Mouse (Mus musculus) layer of hippocampus, postnatal 10 days (tissue): ENCODE data around the gene Phf24. TPM values are rescaled to one million over a fixed set of nuclear protein-coding genes. Genes with fewer than 3 reads are reported as not detected.

Experiments used
- DNase-seq, 2 experiments: peaks; one replicate each; pipeline ENCODE4 v3.0.0; 2021; ENCODE audit warnings: low spot score in 2 of 2
- long read RNA-seq: library from polyadenylated mRNA; stranded (forward); transcript quantifications from one replicate; pipeline ENCODE4 v2.0.0, GENCODE M21; 2023
- total RNA-seq, 2 experiments: library from RNA; stranded (reverse); gene quantifications; 2 replicates each; pipeline ENCODE4 v1.2.3; 2021

Gene Phf24
- 100 to 1,000 TPM; 129 to 142 TPM for total RNA-seq
- long read RNA-seq, full-length matches to known transcripts, result 7 of 53 reads
- long read RNA-seq, partial matches to known transcripts, result 5 of 53 reads
- long read RNA-seq, other reads (novel, unspliced or antisense), result 41 of 53 reads

GRCm38 (mm10) chr4:42916617-42917401 lies at the start of gene Phf24:
Gene Phf24 (plus strand): TSS chr4:42916660.
- peak; percentile 33 to 65 for DNase-seq

DNA sequence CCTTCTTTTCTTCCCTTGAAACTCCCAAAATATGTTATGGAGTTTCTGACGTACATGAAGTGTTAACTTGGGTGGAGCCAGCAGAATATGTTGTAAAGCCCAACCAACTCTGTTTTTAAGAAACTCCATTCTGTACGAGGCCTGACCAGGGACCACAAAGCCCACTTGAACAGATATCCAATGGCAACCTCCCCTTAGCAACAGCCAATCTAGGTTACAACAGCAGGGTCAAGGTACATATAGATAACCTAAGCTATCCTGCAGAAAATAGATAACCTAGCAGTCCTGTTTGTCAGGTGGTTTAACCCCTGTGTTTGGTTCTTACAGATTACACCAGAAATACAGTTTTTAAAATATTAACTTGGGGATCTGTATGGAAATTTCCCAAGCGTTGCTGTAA lies 49.1 kb upstream of the Phf24 start:
- no peak for DNase-seq

DNA sequence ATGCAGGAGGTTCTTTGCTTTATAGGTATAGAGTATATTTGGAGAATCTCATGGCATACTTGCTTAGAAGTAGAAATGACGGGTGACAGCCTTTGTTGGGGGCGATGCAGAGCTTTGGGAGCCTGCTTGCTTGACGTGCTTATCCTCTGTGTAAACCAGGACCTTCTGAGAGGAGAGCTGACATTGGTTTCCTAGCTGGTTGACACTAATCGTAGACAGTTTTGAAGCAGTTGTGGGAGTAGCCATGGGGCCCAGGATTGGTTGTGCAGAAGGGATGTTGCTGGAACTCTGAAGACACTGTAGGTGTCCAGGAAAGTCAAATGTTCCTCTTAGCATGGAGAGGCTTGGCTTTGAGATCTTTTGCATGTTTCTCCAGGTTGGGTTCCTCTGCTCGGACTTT lies 48.3 kb upstream of the Phf24 start:
- no peak for DNase-seq

GRCm38 (mm10) chr4:42870748-42871147 lies 45.7 kb upstream of the Phf24 start:
- no peak for DNase-seq

DNA sequence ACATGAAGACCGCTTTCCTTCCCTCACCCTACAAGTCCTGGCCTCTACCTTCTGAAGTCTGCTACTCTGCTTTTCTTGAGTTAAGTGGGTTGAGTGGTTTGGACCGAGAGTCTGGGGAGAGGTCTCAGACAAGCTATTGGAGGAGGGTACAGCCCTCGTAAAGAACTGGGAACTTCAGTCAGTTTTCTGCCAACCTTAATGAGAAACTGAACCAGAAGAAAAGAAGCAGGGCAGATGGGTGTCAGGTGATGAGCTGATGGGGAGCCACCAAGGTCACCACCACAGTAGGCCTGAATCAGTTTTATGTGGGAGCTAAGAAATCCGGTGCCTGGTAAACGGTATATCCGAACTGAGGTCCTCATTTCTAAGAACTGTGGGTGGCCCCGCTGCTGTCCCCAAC lies 44.3 kb upstream of the Phf24 start:
- no peak for DNase-seq

GRCm38 (mm10) chr4:42872746-42873435 lies 43.6 kb upstream of the Phf24 start:
- no peak for DNase-seq

- DNase-seq, result no peak
Observed at GRCm38 (mm10) chr4:42874134-42874533, 42.3 kb upstream of the Phf24 start, which contains the start of gene Fam205c. Gene Fam205c (minus strand): TSS chr4:42874234.

DNA sequence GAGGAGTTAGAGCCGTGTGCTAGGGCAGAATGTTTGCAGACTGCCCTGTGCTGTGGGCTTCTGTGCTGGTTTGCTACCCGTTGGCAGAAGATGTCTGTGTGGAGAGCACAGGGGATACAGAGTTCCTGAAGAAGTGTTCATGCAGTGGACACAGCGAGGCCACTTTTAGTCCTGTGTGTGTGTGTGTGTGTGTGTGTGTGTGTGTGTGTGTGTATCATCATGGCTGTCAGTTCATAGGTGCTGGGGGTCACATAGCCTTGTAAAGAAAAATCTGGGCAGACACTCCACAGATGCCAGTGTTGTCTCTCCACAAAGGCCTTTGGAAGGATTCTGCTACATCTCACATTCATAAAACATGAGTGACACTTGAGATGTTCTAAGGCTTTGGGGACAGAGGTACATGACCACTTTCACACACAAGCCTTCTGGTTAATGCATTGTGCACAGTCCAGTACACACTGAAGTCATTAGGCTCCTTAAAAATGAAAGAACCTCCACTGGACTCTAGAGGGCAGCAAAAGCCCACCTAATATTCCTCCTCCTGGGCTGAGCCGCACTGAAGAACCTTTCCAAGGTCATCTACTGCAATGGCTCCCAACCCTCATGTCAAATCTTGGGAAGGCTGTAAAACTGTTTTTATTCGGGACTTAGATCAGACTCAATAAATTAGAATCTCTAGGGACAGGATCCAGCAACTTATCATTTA lies 39.7 kb upstream of the Phf24 start:
- peak; percentile 53 to 69 for DNase-seq

DNA sequence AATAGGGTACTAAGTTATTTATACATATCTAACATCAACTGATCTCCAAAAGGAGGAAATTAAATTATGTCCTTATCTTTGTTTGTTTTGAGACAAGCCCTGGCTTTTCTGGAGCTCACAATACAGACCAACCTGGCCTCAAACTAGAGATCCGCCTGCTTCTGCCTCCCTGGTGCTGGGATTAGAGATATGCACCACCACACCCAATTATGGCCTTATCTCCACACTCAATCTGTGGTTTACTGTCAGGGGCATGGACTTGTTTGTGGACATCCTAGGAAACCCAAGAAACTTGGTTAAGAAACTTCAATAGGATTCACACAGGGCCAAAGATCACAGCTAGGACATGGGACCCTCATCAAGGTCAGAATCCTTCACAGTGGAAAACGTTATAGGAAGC lies 38.8 kb upstream of the Phf24 start:
- DNase-seq, result no peak

GRCm38 (mm10) chr4:42879829-42880676 lies 36.4 kb upstream of the Phf24 start:
- DNase-seq, result no peak

GRCm38 (mm10) chr4:42880677-42880948 lies 35.8 kb upstream of the Phf24 start:
- no peak for DNase-seq

DNA sequence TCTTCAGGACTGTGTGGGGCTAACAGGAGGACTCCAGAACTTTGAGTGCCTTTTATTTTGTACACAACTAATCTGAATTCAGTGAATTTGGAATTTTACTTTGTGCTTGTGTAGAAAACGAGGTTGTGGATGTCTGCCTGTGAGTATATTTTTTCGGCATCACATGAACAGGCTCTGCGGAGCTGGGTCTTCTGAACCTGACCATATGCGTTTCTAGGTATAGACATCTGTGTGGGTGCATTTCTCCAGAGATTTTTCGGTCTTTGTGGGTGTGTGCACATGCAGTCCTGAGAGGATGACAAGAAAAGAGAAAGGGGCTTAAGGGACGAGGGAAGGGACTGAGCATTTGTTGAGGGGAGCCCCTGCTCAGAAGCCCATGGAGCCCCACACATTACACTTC lies 29.5 kb upstream of the Phf24 start:
- DNase-seq, result no peak

DNA sequence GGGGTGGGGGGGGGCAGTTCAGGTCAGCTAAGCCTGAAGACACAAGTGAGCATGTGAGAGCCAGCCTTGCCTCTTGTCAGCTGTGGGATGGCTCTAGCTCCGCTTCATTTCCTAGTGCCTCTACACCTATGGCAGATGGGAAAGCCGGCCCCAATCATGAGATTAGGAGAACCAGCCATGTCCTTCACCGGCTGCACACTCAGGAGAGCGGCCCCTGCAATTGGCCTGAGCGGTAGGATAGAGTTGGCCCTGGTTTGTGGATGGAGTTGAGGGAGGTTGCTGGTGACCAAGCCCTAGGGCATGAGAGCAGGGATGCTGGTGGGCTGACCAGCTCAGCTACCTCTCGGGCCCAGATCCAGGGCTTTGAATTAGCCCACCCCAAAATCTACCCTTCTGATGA lies 27.7 kb upstream of the Phf24 start:
- no peak for DNase-seq

GRCm38 (mm10) chr4:42891176-42891575 lies 25.3 kb upstream of the Phf24 start:
- DNase-seq, result no peak

- DNase-seq, result no peak
Observed at GRCm38 (mm10) chr4:42895118-42895517, 21.3 kb upstream of the Phf24 start.

- DNase-seq, result no peak
Observed at GRCm38 (mm10) chr4:42898914-42899313, 17.5 kb upstream of the Phf24 start.

DNA sequence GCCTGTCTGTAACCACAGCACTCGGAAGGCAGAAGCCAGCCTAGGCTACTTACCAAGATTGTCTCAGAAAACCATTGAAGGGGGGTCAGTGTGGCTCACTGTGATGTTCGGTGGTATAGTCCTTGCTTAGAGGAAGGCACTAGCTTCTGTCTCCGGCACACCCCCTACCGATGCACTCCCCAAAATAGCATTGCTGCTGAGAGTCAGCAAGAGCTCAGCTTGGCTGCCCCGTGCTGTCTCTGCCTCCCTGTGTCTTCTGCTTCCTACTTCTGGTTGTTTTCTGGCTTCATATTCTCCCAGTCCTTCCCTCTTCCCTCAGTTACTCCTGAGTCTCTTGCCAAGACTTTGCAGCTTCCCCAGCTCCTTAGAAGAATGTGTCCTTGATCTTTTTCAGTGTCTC lies 15.6 kb upstream of the Phf24 start:
- DNase-seq, result peak in 1 of 2 experiments; percentile 26

GRCm38 (mm10) chr4:42902174-42902573 lies 14.3 kb upstream of the Phf24 start:
- peak in 1 of 2 experiments; percentile 35 for DNase-seq

GRCm38 (mm10) chr4:42902730-42903129 lies 13.7 kb upstream of the Phf24 start:
- DNase-seq, result no peak

- no peak for DNase-seq
Observed at GRCm38 (mm10) chr4:42903942-42904341, 12.5 kb upstream of the Phf24 start.

DNA sequence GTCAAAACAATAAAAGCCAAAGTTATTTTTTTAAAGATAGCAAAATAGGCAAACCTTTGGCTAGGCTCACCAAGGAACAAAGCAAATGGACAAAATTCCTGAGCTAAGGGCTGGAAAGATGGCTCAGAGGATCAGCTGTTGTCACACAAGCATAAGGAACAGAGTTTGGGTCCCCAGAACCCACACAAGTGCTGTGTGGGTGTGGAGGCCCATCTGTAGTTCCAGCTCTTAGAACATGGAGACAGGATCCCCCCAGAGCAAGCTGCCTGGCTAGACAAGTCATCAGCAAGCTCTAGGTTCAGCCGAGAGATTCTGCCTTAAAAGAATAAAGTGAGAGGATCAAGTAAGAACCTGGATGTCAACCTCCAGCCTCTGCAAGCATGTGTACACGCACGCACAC lies 11.9 kb upstream of the Phf24 start:
- DNase-seq, result no peak
